In genomic region chr2:166426457-166426856, GRCm38 (mm10) we compare ENCODE assay signal across 14 mouse cellular contexts.
A peak's percentile ranks its signal among the peaks of the same experiment; 100 is the strongest.
DNase-seq lines count a peak whose midpoint lies in the region; ATAC-seq and TF ChIP-seq lines count a peak whose summit lies in the region.
"Had no signal": no experiment of that assay in that cellular context is flagged by ENCODE, and none has a peak within 500 bp of the region (broad histone marks: within the 10 kb centered on the region; RNA-seq: fewer than 3 reads in every experiment).

No protein-coding gene starts in this region.

- no peak overlapping the region for H3K4me2 ChIP-seq in intestine, embryonic 14.5 days (ENCODE audit: low read length)
- no peak overlapping the region for H3K4me2 ChIP-seq in intestine, postnatal 0 days (replicated peaks; ENCODE audit: low read depth)
- H3K4me2 ChIP-seq in embryonic facial prominence, embryonic 13.5 days: peak overlapping the region; percentile 18; the same call in 1 of the 2 replicates
- peak overlapping the region; percentile 12; the same call in 1 of the 2 replicates for H3K4me2 ChIP-seq in limb, embryonic 13.5 days (replicated peaks)
- H3K4me2 ChIP-seq: hindbrain, embryonic 12.5 days; kidney, embryonic 15.5 days; liver, embryonic 13.5 days had no signal

- H3K4me1 ChIP-seq in intestine, embryonic 14.5 days (replicated peaks; ENCODE audit: control insufficient read depth, insufficient read depth, low read length): peaks cover 26% of the 10 kb centered on the region
- H3K4me1 ChIP-seq in intestine, postnatal 0 days (replicated peaks; ENCODE audit: control insufficient read depth, insufficient read depth, low read length): 0 out of 2 replicates have a peak, but pooled peaks cover 2% of the 10 kb centered on the region
- peaks cover 71% of the 10 kb centered on the region for H3K4me1 ChIP-seq in embryonic facial prominence, embryonic 13.5 days
- peaks cover 58% of the 10 kb centered on the region for H3K4me1 ChIP-seq in limb, embryonic 13.5 days
- H3K4me1 ChIP-seq: liver, embryonic 13.5 days had no signal

- peak overlapping the region; percentile 49 for H3K27ac ChIP-seq in intestine, embryonic 14.5 days (ENCODE audit: low read depth)
- no peak overlapping the region for H3K27ac ChIP-seq in intestine, postnatal 0 days (ENCODE audit: low read depth, low read length)
- peak overlapping the region; percentile 90 for H3K27ac ChIP-seq in embryonic facial prominence, embryonic 13.5 days
- peak overlapping the region; percentile 86 for H3K27ac ChIP-seq in limb, embryonic 13.5 days
- H3K27ac ChIP-seq in layer of hippocampus, adult 2 months: no peak overlapping the region
- H3K27ac ChIP-seq: hindbrain, embryonic 12.5 days; liver, embryonic 13.5 days had no signal

- TF ChIP-seq CTCF in intestine, postnatal 0 days (IDR thresholded peaks at IDR 0.05; ENCODE audit: low read depth): no peak
- no peak for TF ChIP-seq CTCF in layer of hippocampus, adult 2 months (conservative IDR thresholded peaks at IDR 0.05)

- DNase-seq in adrenal gland, adult 2 months: peak; percentile 21
- DNase-seq in adrenal gland, postnatal 10 days: no peak
- no peak for DNase-seq in intestine, embryonic 14.5 days (ENCODE audit: low spot score)
- no peak for DNase-seq in layer of hippocampus, adult 2 months (ENCODE audit: low spot score in 2 of 2)
- DNase-seq: cerebellum, adult 9-10 months; layer of hippocampus, postnatal 36 days; liver, embryonic 13.5 days; thymus, adult 18-20 months had no signal

- H3K4me3 ChIP-seq in intestine, embryonic 14.5 days (ENCODE audit: low read depth, low read length): no peak overlapping the region
- H3K4me3 ChIP-seq in intestine, postnatal 0 days (ENCODE audit: low read depth, low read length): no peak overlapping the region
- H3K4me3 ChIP-seq in embryonic facial prominence, embryonic 13.5 days: no peak overlapping the region
- H3K4me3 ChIP-seq in limb, embryonic 13.5 days: no peak overlapping the region
- H3K4me3 ChIP-seq in layer of hippocampus, adult 2 months: no peak overlapping the region
- H3K4me3 ChIP-seq: hindbrain, embryonic 12.5 days; kidney, embryonic 15.5 days; liver, embryonic 13.5 days had no signal

- H3K27me3 ChIP-seq in intestine, embryonic 14.5 days (replicated peaks; ENCODE audit: control insufficient read depth, insufficient read depth, low read length): no peaks in the 10 kb centered on the region
- H3K27me3 ChIP-seq in intestine, postnatal 0 days (replicated peaks; ENCODE audit: control insufficient read depth, insufficient read depth, low read length): no peaks in the 10 kb centered on the region
- no peaks in the 10 kb centered on the region for H3K27me3 ChIP-seq in embryonic facial prominence, embryonic 13.5 days
- no peaks in the 10 kb centered on the region for H3K27me3 ChIP-seq in limb, embryonic 13.5 days
- H3K27me3 ChIP-seq: liver, embryonic 13.5 days had no signal

- no peak for ATAC-seq in intestine, embryonic 14.5 days (replicated peaks; ENCODE audit: low FRiP score, low TSS enrichment, low read depth)
- ATAC-seq in intestine, postnatal 0 days: no peak
- no peak for ATAC-seq in embryonic facial prominence, embryonic 13.5 days (ENCODE audit: insufficient number of reproducible peaks, insufficient read depth, low FRiP score, low TSS enrichment, low read depth)
- ATAC-seq in limb, embryonic 13.5 days (ENCODE audit: low FRiP score, low read depth): no peak
- no peak for ATAC-seq in monocyte, adult 5-6 weeks (replicated peaks; ENCODE audit: insufficient number of reproducible peaks, low FRiP score, low TSS enrichment, poor library complexity, severe bottlenecking)

- no peak overlapping the region for H3K9ac ChIP-seq in intestine, embryonic 14.5 days (ENCODE audit: low read length)
- H3K9ac ChIP-seq in intestine, postnatal 0 days (ENCODE audit: low read depth, low read length): no peak overlapping the region
- no peak overlapping the region for H3K9ac ChIP-seq in embryonic facial prominence, embryonic 13.5 days
- H3K9ac ChIP-seq in limb, embryonic 13.5 days: no peak overlapping the region
- H3K9ac ChIP-seq: hindbrain, embryonic 12.5 days; kidney, embryonic 15.5 days; liver, embryonic 13.5 days had no signal

- WGBS in intestine, embryonic 14.5 days: 34% methylated on average over 6 of the region's 6 CpGs
- 49% methylated on average over 6 of the region's 6 CpGs for WGBS in intestine, postnatal 0 days
- 19% methylated on average over 6 of the region's 6 CpGs for WGBS in embryonic facial prominence, embryonic 13.5 days
- WGBS in limb, embryonic 13.5 days: 36% methylated on average over 6 of the region's 6 CpGs

- no peaks in the 10 kb centered on the region for H3K36me3 ChIP-seq in intestine, embryonic 14.5 days (ENCODE audit: control insufficient read depth, insufficient read depth, low read length)
- H3K36me3 ChIP-seq in intestine, postnatal 0 days (ENCODE audit: control insufficient read depth, insufficient read depth): no peaks in the 10 kb centered on the region
- H3K36me3 ChIP-seq in embryonic facial prominence, embryonic 13.5 days: no peaks in the 10 kb centered on the region
- no peaks in the 10 kb centered on the region for H3K36me3 ChIP-seq in limb, embryonic 13.5 days
- H3K36me3 ChIP-seq: hindbrain, embryonic 12.5 days; kidney, embryonic 15.5 days; liver, embryonic 13.5 days had no signal

- H3K9me3 ChIP-seq in intestine, embryonic 14.5 days (ENCODE audit: control insufficient read depth, low read length): 0 out of 2 replicates have a peak, but pooled peaks cover 3% of the 10 kb centered on the region
- no peaks in the 10 kb centered on the region for H3K9me3 ChIP-seq in intestine, postnatal 0 days (ENCODE audit: control insufficient read depth)
- no peaks in the 10 kb centered on the region for H3K9me3 ChIP-seq in embryonic facial prominence, embryonic 13.5 days
- no peaks in the 10 kb centered on the region for H3K9me3 ChIP-seq in limb, embryonic 13.5 days
- H3K9me3 ChIP-seq: hindbrain, embryonic 12.5 days; kidney, embryonic 15.5 days; liver, embryonic 13.5 days had no signal

Comparison
In these comparisons a context has a peak if more than half of its experiments do, and no peak if none do; other contexts are left out.
1. H3K27ac ChIP-seq: peak in intestine, embryonic 14.5 days (single experiment), embryonic facial prominence, embryonic 13.5 days (single experiment) and limb, embryonic 13.5 days (single experiment); none in intestine, postnatal 0 days (single experiment) and layer of hippocampus, adult 2 months (single experiment).
2. H3K4me2 ChIP-seq: peak in embryonic facial prominence, embryonic 13.5 days (single experiment) and limb, embryonic 13.5 days (single experiment); none in intestine, embryonic 14.5 days (single experiment) and intestine, postnatal 0 days (single experiment).